Mouse (Mus musculus) CD4-positive, CD25-positive, alpha-beta regulatory T cell, adult 2 months (primary cell): ENCODE measurements around the gene Zfp715.

ENCODE experiments used
- DNase-seq: peaks from one replicate; pipeline ENCODE4 v3.0.0-alpha.2; 2012; ENCODE audit warnings: low read depth, low spot score

Gene Zfp715

GRCm38 (mm10) chr7:43313013-43313428 lies at the start of gene Zfp715:
Gene Zfp715, minus strand, starts transcription at chr7:43313294.
- peak; percentile 93 for DNase-seq

GRCm38 (mm10) chr7:43362021-43362420 lies 48.9 kb upstream of the Zfp715 start:
- DNase-seq: no peak

GRCm38 (mm10) chr7:43361442-43361841 lies 48.3 kb upstream of the Zfp715 start:
- no peak for DNase-seq

- DNase-seq: no peak
These were observed 45.5 kb upstream of the Zfp715 start for GRCm38 (mm10) chr7:43358556-43358955.

GRCm38 (mm10) chr7:43354893-43355835 lies 42.1 kb upstream of the Zfp715 start:
- no peak for DNase-seq

GRCm38 (mm10) chr7:43353758-43354157 lies 40.7 kb upstream of the Zfp715 start:
- DNase-seq: no peak

- DNase-seq: no peak
These were observed 40.0 kb upstream of the Zfp715 start for GRCm38 (mm10) chr7:43353118-43353517.

- no peak for DNase-seq
These were observed 38.1 kb upstream of the Zfp715 start, which contains the start of gene Siglecf for GRCm38 (mm10) chr7:43351154-43351553. Gene Siglecf, plus strand, starts transcription at chr7:43351341.

GRCm38 (mm10) chr7:43349623-43350022 lies 36.5 kb upstream of the Zfp715 start:
- DNase-seq: peak; percentile 7

GRCm38 (mm10) chr7:43346571-43346970 lies 33.5 kb upstream of the Zfp715 start:
- no peak for DNase-seq

GRCm38 (mm10) chr7:43346148-43346547 lies 33.1 kb upstream of the Zfp715 start:
- no peak for DNase-seq

GRCm38 (mm10) chr7:43344491-43344890 lies 31.4 kb upstream of the Zfp715 start:
- no peak for DNase-seq

GRCm38 (mm10) chr7:43344020-43344419 lies 30.9 kb upstream of the Zfp715 start:
- DNase-seq: no peak

- no peak for DNase-seq
These were observed 30.1 kb upstream of the Zfp715 start for GRCm38 (mm10) chr7:43343191-43343590.

- DNase-seq: no peak
These were observed 27.7 kb upstream of the Zfp715 start for GRCm38 (mm10) chr7:43340771-43341170.

- DNase-seq: no peak
These were observed 20.8 kb upstream of the Zfp715 start for GRCm38 (mm10) chr7:43333899-43334298.

GRCm38 (mm10) chr7:43333203-43333602 lies 20.1 kb upstream of the Zfp715 start:
- DNase-seq: peak; percentile 21

- no peak for DNase-seq
These were observed 15.0 kb upstream of the Zfp715 start for GRCm38 (mm10) chr7:43328101-43328500.

- DNase-seq: no peak
These were observed 13.2 kb upstream of the Zfp715 start for GRCm38 (mm10) chr7:43326223-43326780.

- no peak for DNase-seq
These were observed 595 bp downstream of the Zfp715 start for GRCm38 (mm10) chr7:43312386-43313012.

- peak; percentile 6 for DNase-seq
These were observed 1.5 kb downstream of the Zfp715 start for GRCm38 (mm10) chr7:43311632-43312031.

- no peak for DNase-seq
These were observed 4.0 kb downstream of the Zfp715 start for GRCm38 (mm10) chr7:43309069-43309468.
